Mouse (Mus musculus): Measurements from ENCODE around the gene Ank2. TPM values are rescaled to one million over a fixed set of nuclear protein-coding genes. Genes with fewer than 3 reads are reported as not detected.
A peak's percentile ranks its signal among the peaks of the same experiment; 100 is the strongest.

The Ank2 gene
- polyA plus RNA-seq, 1 experiment from 2014 or later: 165 TPM

DNA sequence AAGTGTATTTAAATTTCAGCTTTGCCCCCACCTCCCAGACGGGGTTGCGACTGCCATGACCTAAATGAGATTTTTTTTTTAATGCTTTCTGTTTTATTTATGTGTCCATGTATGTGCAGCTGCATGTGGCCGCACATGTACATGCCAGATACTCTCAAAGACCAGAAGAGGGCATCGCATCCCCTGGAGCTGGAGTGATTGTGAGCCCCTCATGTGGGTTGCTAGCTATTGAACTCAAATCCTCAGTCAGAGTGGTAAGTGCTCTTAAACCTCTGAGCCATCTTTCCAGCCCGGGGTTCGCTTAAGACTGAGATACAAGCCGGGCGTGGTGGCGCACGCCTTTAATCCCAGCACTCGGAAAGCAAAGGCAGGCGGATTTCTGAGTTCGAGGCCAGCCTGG is 46.9 kb downstream of the Ank2 start:
- H3K4me1 ChIP-seq (replicated peaks): no peaks in the 10 kb centered on the region
- no peaks in the 10 kb centered on the region for H3K36me3 ChIP-seq
- no peak overlapping the region for H3K4me3 ChIP-seq
- no peak overlapping the region for H3K4me2 ChIP-seq
- no peaks in the 10 kb centered on the region for H3K9me3 ChIP-seq
- ATAC-seq (ENCODE audit: low FRiP score): no peak
- 63% methylated on average over 13 of the region's 13 CpGs for WGBS
- no peak overlapping the region for H3K9ac ChIP-seq
- H3K27me3 ChIP-seq: no peaks in the 10 kb centered on the region
- H3K27ac ChIP-seq: no peak overlapping the region

DNA sequence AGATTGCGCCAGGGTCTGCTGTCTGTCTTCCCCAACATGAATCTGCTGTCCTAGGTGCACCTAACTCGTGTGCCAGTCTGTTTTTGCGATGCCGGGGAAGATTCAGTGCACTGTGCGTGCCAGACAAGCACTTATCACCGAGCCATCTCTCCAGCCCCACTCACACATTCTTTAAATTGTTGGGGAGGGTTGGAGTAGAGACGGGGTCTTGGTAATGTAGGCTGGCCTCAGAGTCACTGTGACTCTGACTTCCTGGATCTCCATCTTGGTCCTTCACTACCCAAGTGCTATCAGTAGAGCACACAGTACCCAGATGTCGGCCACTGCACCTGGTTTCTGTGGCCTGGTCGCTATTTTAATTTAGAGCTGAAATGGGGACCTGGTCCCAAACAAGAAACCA is 47.4 kb downstream of the Ank2 start:
- Histone ChIP-seq H3K4me2 (no peak overlapping the region), H3K27me3 (no peaks in the 10 kb centered on the region), H3K36me3 (no peaks in the 10 kb centered on the region), H3K9me3 (no peaks in the 10 kb centered on the region), H3K4me1 (replicated peaks) (no peaks in the 10 kb centered on the region), H3K4me3 (no peak overlapping the region), H3K27ac (no peak overlapping the region), H3K9ac (no peak overlapping the region)
- 0 out of 2 replicates have a peak, but pooled peaks have one; percentile 39 for ATAC-seq (ENCODE audit: low FRiP score)
- WGBS: 79% methylated on average over 9 of the region's 9 CpGs

DNA sequence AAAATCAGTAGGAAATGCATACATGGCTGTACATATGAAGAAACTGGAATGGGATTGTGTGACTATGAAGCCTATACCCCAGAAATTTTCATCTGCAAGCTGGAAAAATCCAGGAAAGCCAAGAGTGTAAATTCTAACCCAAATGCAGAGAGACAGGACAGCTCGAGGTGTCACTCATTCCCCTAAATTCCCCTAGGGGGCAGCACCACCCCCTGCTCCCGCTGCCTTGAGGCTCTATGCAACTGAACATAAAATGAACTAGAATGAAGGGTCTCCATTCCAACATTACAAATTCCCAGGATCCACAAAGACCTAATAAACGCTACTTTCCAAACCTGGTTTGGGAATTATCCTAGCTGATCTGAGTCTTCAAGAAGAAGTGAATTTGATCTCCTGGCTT is 48.1 kb downstream of the Ank2 start:
- no peak for ATAC-seq (ENCODE audit: low FRiP score)
- H3K27me3 ChIP-seq: no peaks in the 10 kb centered on the region
- WGBS: 9% methylated on average over 3 of the region's 3 CpGs
- H3K9ac ChIP-seq: no peak overlapping the region
- no peaks in the 10 kb centered on the region for H3K36me3 ChIP-seq
- H3K27ac ChIP-seq: no peak overlapping the region
- no peaks in the 10 kb centered on the region for H3K4me1 ChIP-seq (replicated peaks)
- H3K4me2 ChIP-seq: no peak overlapping the region
- H3K9me3 ChIP-seq: no peaks in the 10 kb centered on the region
- H3K4me3 ChIP-seq: no peak overlapping the region

DNA sequence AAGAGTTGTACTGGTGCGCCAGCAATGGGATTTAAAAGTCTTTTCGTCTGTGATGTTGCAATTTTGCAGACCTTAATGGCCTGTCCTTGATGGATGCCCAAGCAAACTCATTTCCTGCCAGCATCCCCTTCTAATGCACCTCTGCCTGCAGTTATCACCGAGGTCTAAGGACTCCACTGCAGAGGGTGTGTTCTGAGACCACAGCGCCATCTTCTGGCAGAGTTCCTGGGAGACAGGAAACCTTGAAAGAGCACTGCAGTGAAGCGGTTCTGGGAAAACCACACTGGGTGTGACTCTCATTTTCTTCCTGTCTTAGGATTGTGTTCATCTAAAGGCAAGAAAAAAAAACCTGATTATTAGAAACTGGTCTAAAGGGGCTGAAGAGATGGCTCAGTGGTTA is 53.0 kb downstream of the Ank2 start:
- Histone ChIP-seq H3K27ac (no peak overlapping the region), H3K4me3 (no peak overlapping the region), H3K4me1 (replicated peaks) (no peaks in the 10 kb centered on the region), H3K9me3 (no peaks in the 10 kb centered on the region), H3K4me2 (no peak overlapping the region), H3K36me3 (no peaks in the 10 kb centered on the region), H3K9ac (no peak overlapping the region), H3K27me3 (no peaks in the 10 kb centered on the region)
- ATAC-seq (ENCODE audit: low FRiP score): peak; percentile 80
- 54% methylated on average over 5 of the region's 5 CpGs for WGBS

DNA sequence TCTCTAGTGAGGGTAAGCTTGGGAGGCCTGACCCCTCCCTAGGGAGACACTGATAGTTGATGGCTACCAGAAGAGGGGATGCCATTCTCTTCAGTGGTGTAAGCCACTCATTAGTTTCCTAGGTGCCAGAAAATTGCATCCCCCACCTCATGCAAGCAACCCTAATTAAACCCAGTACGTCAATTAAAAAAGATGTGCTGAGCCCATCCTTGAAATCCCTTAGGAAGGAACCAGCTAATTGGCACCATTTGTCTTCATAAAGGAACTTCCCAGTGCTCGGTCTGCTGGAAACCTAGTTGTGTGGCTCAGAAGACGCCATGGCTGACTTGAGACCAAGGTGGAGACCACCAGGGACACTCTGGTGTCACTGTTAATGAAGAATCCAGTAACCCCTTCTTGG is 65.9 kb downstream of the Ank2 start:
- ATAC-seq (ENCODE audit: low FRiP score): peak; percentile 77
- H3K9me3 ChIP-seq: no peaks in the 10 kb centered on the region
- H3K4me1 ChIP-seq (replicated peaks): peaks cover 8% of the 10 kb centered on the region; the same call in 1 of the 2 replicates
- H3K27me3 ChIP-seq: no peaks in the 10 kb centered on the region
- no peak overlapping the region for H3K9ac ChIP-seq
- 33% methylated on average over 3 of the region's 3 CpGs for WGBS
- no peak overlapping the region for H3K27ac ChIP-seq
- no peak overlapping the region for H3K4me3 ChIP-seq
- H3K36me3 ChIP-seq: no peaks in the 10 kb centered on the region
- H3K4me2 ChIP-seq: no peak overlapping the region

DNA sequence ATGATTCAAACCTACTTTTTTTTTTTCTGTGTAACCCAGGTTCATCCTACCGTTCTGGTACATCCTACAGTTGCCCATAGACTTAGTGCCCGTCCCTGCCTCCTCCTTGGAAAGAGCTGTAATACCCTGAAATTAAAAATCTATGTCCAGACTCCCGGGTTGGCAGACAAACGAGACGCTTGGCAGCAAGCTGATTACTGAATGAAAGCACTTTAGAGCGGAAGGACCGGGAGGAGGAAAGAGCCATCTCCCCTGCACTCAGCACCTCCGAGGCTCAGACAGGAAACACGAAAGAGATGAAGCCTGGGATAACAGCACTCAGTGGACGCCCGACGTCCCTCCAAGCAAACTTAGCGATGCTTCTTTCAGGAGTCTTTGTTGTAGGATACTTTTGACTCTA is 69.3 kb downstream of the Ank2 start:
- 62% methylated on average over 13 of the region's 13 CpGs for WGBS
- peaks cover 5% of the 10 kb centered on the region; the same call in 1 of the 2 replicates for H3K4me1 ChIP-seq (replicated peaks)
- no peak overlapping the region for H3K4me3 ChIP-seq
- no peaks in the 10 kb centered on the region for H3K27me3 ChIP-seq
- H3K9me3 ChIP-seq: no peaks in the 10 kb centered on the region
- no peak overlapping the region for H3K27ac ChIP-seq
- H3K9ac ChIP-seq: no peak overlapping the region
- ATAC-seq (ENCODE audit: low FRiP score): no peak
- no peak overlapping the region for H3K4me2 ChIP-seq
- H3K36me3 ChIP-seq: no peaks in the 10 kb centered on the region

DNA sequence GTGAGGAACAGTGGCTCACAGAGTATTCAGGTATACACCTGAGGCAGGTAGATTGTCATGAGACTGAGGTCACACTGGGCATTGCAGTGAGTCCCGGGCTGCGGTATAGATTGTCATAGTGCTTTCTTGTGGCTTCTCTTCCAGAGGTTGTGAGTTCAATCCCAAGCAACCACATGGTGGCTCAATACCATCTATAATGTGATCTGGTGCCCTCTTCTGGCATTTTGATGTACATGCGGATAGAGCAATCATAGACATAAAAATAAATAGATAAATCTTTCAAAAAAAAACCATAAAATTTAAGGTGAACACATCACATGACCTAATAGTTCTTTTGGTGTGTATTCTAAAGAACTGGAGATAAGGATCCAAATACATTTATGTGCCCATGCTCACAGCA is 70.6 kb downstream of the Ank2 start:
- no peak overlapping the region for H3K4me3 ChIP-seq
- H3K9ac ChIP-seq: no peak overlapping the region
- no peak overlapping the region for H3K4me2 ChIP-seq
- H3K4me1 ChIP-seq (replicated peaks): peaks cover 5% of the 10 kb centered on the region; the same call in 1 of the 2 replicates
- H3K36me3 ChIP-seq: no peaks in the 10 kb centered on the region
- 86% methylated on average over 3 of the region's 3 CpGs for WGBS
- no peak overlapping the region for H3K27ac ChIP-seq
- H3K27me3 ChIP-seq: no peaks in the 10 kb centered on the region
- no peaks in the 10 kb centered on the region for H3K9me3 ChIP-seq
- ATAC-seq (ENCODE audit: low FRiP score): no peak

DNA sequence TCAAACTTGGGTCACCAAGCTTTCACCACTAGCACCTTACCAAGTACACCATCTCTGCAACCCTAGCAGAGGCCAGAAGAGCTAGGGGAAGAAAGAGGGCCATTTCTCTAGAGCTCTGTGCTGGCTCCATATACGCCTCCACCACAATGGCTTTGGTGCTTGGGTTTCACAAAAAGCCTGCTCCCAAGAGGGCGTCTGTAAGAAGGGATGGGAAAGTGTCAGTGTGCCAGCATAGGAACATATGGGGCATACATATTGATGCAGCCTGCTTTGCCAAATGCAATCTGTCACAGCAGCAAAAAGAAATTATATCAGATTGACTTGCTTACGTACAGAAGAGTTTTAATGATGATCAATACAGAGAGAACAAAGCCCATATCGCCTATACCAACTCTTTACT is 82.2 kb downstream of the Ank2 start:
- peaks cover 4% of the 10 kb centered on the region; the same call in 1 of the 2 replicates for H3K4me1 ChIP-seq (replicated peaks)
- H3K4me2 ChIP-seq: no peak overlapping the region
- no peak overlapping the region for H3K27ac ChIP-seq
- 77% methylated on average over 4 of the region's 4 CpGs for WGBS
- no peak for ATAC-seq (ENCODE audit: low FRiP score)
- H3K27me3 ChIP-seq: no peaks in the 10 kb centered on the region
- no peak overlapping the region for H3K4me3 ChIP-seq
- H3K9me3 ChIP-seq: 0 out of 2 replicates have a peak, but pooled peaks cover 6% of the 10 kb centered on the region
- no peak overlapping the region for H3K9ac ChIP-seq
- no peaks in the 10 kb centered on the region for H3K36me3 ChIP-seq

DNA sequence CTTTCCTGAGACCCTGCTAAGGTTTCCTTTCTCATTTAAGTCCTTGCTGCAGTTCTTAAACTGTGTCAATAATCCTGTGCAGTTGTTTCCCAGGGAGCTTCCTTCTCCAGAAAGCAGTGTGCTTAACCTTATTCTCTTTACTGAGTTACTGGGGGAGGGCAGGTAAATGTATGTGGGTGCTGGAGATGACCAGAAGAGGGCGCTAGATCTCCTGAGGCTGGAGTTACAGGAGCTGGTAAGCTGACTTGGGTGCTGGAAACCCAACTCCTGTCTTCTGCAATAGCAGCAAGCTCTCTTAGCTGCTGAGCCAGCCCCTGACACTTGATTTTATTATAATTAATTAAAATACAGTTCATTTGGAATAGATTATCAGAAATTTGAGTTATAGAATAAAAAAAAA is 84.7 kb downstream of the Ank2 start:
- 0 out of 2 replicates have a peak, but pooled peaks cover 6% of the 10 kb centered on the region for H3K9me3 ChIP-seq
- no peak overlapping the region for H3K9ac ChIP-seq
- H3K36me3 ChIP-seq: no peaks in the 10 kb centered on the region
- no peak overlapping the region for H3K4me2 ChIP-seq
- no peak for ATAC-seq (ENCODE audit: low FRiP score)
- H3K27ac ChIP-seq: no peak overlapping the region
- peaks cover 6% of the 10 kb centered on the region for H3K4me1 ChIP-seq (replicated peaks)
- H3K27me3 ChIP-seq: no peaks in the 10 kb centered on the region
- no peak overlapping the region for H3K4me3 ChIP-seq
- 52% methylated on average over 1 of the region's 1 CpGs for WGBS

DNA sequence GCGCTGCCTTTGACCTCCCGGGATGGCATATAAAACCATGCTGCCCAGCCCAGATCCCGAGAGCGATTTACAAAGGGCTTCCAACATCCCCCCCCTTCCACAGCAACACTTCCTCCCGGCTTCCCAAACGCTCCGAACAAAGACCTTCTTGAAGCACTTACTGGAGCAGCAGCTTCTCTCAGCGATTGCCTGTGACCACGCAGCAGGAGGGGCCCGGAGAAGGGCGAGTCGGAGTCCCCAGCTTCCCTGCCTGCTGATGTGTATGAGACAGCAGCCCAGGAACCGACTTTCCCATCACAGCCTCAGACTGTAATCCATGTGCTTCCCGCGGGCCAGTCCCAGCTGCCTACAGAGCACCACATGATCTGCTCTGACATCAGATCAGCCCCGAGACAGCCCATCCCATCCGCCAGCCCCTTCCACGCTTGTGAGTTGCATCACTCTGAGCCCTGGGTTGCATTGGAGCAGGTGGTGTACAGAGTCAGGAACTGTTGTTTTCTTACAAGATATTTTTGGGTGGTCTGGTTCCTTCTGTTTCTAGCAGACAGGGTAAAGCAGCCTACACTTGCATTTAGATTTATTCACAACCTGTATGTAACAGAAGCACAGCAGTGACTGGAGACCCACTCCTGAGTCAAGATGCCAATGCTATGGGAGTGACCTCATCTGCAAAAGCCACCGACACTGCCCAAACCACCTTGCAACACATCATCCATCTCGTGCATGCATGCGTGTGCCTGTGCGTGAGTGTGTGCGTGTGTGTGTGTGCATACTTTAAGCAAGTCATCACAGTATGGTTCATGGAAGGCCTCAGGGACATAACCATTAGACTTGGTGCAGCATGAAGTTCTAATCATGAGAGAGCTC is 90.2 kb downstream of the Ank2 start:
- WGBS: 15% methylated on average over 23 of the region's 23 CpGs
- ATAC-seq (ENCODE audit: low FRiP score): peak; percentile 97
- peak overlapping the region; percentile 64 for H3K4me3 ChIP-seq
- H3K4me2 ChIP-seq: peak overlapping the region; percentile 70
- peaks cover 35% of the 10 kb centered on the region for H3K4me1 ChIP-seq (replicated peaks)
- no peaks in the 10 kb centered on the region for H3K27me3 ChIP-seq
- no peaks in the 10 kb centered on the region for H3K9me3 ChIP-seq
- no peaks in the 10 kb centered on the region for H3K36me3 ChIP-seq
- H3K27ac ChIP-seq: peak overlapping the region; percentile 94
- peak overlapping the region; percentile 83 for H3K9ac ChIP-seq

DNA sequence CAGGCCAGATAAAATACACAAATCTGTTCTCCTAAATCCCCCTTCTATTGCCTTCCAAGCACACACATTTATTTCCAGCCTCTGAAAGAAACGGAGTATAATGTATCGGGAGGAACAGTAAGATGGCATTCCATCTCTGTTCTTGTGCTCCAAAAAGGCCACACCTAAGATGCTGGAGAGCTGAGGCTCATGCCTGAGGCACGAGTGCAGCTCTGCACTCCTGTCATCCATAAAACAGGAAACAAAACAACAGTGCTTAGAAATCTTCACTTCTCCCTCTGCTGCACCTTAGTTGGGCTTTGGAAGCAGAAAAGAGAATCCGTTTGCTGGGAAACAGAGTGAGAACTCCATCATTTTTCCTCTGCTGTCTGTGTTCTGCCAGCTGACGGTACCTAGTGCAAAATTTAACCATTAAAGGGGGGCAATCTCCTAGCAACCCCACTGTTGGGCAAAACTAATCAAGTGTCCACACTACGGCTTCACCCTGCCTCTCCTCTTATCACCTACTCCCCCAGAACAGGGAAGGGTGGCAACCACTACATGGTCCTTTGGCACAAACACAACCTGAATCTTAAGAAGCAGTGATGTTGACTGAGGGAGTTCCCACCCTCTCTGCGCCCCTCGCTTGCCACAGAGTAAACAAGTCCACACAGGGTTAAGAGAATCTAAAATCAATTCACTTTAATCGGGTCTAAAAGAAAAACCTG is 91.1 kb downstream of the Ank2 start:
- Histone ChIP-seq H3K36me3 (no peaks in the 10 kb centered on the region), H3K27ac (peak overlapping the region; percentile 94), H3K9me3 (no peaks in the 10 kb centered on the region), H3K4me3 (peak overlapping the region; percentile 64), H3K4me1 (replicated peaks) (peaks cover 35% of the 10 kb centered on the region), H3K4me2 (peak overlapping the region; percentile 70), H3K9ac (peak overlapping the region; percentile 83), H3K27me3 (no peaks in the 10 kb centered on the region)
- 8% methylated on average over 9 of the region's 9 CpGs for WGBS
- peak; percentile 52; the same call in 1 of the 2 replicates for ATAC-seq (ENCODE audit: low FRiP score)

DNA sequence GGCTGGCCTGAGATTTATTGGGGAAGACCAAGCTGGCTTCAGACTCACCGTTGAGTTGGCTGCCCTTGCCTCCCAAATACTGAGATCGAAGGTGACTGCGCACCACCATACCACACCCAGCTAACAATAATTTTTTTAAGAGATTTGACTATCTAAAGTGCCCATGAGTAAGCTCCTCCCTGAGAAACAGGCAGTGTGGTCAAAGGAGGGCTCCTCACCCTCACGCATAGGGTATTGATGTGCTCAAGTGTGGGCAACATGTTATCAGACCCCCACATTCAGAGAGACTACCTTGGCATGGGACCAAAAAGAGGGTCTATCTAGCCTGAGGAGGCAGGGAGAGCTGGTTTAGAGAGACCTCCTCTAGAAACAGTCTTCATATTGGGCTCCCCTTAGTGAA is 92.3 kb downstream of the Ank2 start:
- Histone ChIP-seq H3K27me3 (no peaks in the 10 kb centered on the region), H3K4me2 (peak overlapping the region; percentile 70), H3K27ac (no peak overlapping the region; the same call in 1 of the 2 replicates), H3K4me3 (peak overlapping the region; percentile 64), H3K36me3 (no peaks in the 10 kb centered on the region), H3K4me1 (replicated peaks) (peaks cover 35% of the 10 kb centered on the region), H3K9ac (peak overlapping the region; percentile 51; the same call in 1 of the 2 replicates), H3K9me3 (no peaks in the 10 kb centered on the region)
- 94% methylated on average over 4 of the region's 4 CpGs for WGBS
- ATAC-seq (ENCODE audit: low FRiP score): no peak

All from hindbrain, embryonic 13.5 days (tissue).